Mouse (Mus musculus) heart, postnatal 25 days (tissue): ENCODE data around the gene Agk. TPM values are rescaled to one million over a fixed set of nuclear protein-coding genes. Genes with fewer than 3 reads are reported as not detected.

Experiments used
- DNase-seq: peaks from one replicate; pipeline ENCODE4 v3.0.0; 2022; ENCODE audit warnings: low spot score
- intact Hi-C: fragments of 180-260 bp; cut with DNase I; formaldehyde crosslinking; loops from one replicate; pipeline ENCODE4 v1.15.1; 2025
- total RNA-seq, 2 experiments: library from RNA; stranded (reverse); gene quantifications; 2 replicates each; pipeline ENCODE4 v1.2.3; 2021

Gene Agk
- total RNA-seq, 2 experiments from 2014 or later, result 16.2 to 20.2 TPM

- DNase-seq, result no peak
- intact Hi-C loops, result no loop called here
These were observed 78.8 kb downstream of the Agk start for GRCm38 (mm10) chr6:40403640-40404285.

- intact Hi-C loops, result no loop called here
- DNase-seq, result no peak
These were observed 86.1 kb downstream of the Agk start for GRCm38 (mm10) chr6:40411085-40411484.

- DNase-seq, result no peak
- intact Hi-C loops, result no loop called here
These were observed 88.1 kb downstream of the Agk start for GRCm38 (mm10) chr6:40413046-40413445.

GRCm38 (mm10) chr6:40413565-40413964 lies 88.6 kb downstream of the Agk start:
- DNase-seq, result no peak
- intact Hi-C loops, result no loop called here

- intact Hi-C loops, result no loop called here
- no peak for DNase-seq
These were observed 90.8 kb downstream of the Agk start for GRCm38 (mm10) chr6:40415799-40416198.

GRCm38 (mm10) chr6:40418386-40418785 lies 93.4 kb downstream of the Agk start:
- no peak for DNase-seq
- intact Hi-C loops, result no loop called here

- no peak for DNase-seq
- intact Hi-C loops, result no loop called here
These were observed 96.1 kb downstream of the Agk start for GRCm38 (mm10) chr6:40421099-40421498.

- DNase-seq, result no peak
- intact Hi-C loops, result no loop called here
These were observed 98.0 kb downstream of the Agk start for GRCm38 (mm10) chr6:40423013-40423412.

GRCm38 (mm10) chr6:40423774-40424173 lies 98.8 kb downstream of the Agk start:
- DNase-seq, result no peak
- intact Hi-C loops, result no loop called here

- DNase-seq, result no peak
- intact Hi-C loops, result no loop called here
These were observed 102.5 kb downstream of the Agk start for GRCm38 (mm10) chr6:40427441-40427840.

- intact Hi-C loops, result no loop called here
These were observed 103.7 kb downstream of the Agk start for GRCm38 (mm10) chr6:40428696-40429095.

GRCm38 (mm10) chr6:40429521-40429931 lies 104.6 kb downstream of the Agk start:
- no peak for DNase-seq
- intact Hi-C loops, result no loop called here

More at GRCm38 (mm10) chr6:40428696-40429095, 103.7 kb downstream of the Agk start:
- DNase-seq, result no peak

GRCm38 (mm10) chr6:40430251-40430650 lies 105.3 kb downstream of the Agk start:
- intact Hi-C loops, result no loop called here
- no peak for DNase-seq

GRCm38 (mm10) chr6:40430878-40431277 lies 105.9 kb downstream of the Agk start:
- intact Hi-C loops, result no loop called here
- DNase-seq, result no peak

- intact Hi-C loops, result no loop called here
- no peak for DNase-seq
These were observed 106.4 kb downstream of the Agk start for GRCm38 (mm10) chr6:40431356-40431755.

- DNase-seq, result no peak
- intact Hi-C loops, result no loop called here
These were observed 106.8 kb downstream of the Agk start for GRCm38 (mm10) chr6:40431812-40432211.

GRCm38 (mm10) chr6:40432346-40433275 lies 107.6 kb downstream of the Agk start:
- no peak for DNase-seq
- intact Hi-C loops, result no loop called here

- DNase-seq, result no peak
- intact Hi-C loops, result no loop called here
These were observed 109.7 kb downstream of the Agk start for GRCm38 (mm10) chr6:40434697-40435096.

- intact Hi-C loops, result loop anchor here (2.0 kb wide), 1 partner anchor 35 kb away; the partner anchor contains the start of gene Ssbp1
- no peak for DNase-seq
These were observed 110.4 kb downstream of the Agk start for GRCm38 (mm10) chr6:40435151-40436046.

- intact Hi-C loops, result loop anchor here (2.0 kb wide), 1 partner anchor 35 kb away; the partner anchor contains the start of gene Ssbp1
These were observed 111.1 kb downstream of the Agk start, which contains the start of gene E330009J07Rik for GRCm38 (mm10) chr6:40436047-40436483. Gene E330009J07Rik (minus strand): TSS chr6:40436135.

More at GRCm38 (mm10) chr6:40436047-40436483, 111.1 kb downstream of the Agk start, which contains the start of gene E330009J07Rik:
- DNase-seq, result peak; percentile 59
